Mouse (Mus musculus): Measurements from ENCODE around the gene Sept9.

Sept9 gene

GRCm38 (mm10) chr11:117220777-117221176 is 21.3 kb downstream of the Sept9 start:
- DNase-seq (ENCODE audit: low read depth, low spot score): no peak

- DNase-seq (ENCODE audit: low read depth, low spot score): no peak
Measured at GRCm38 (mm10) chr11:117221182-117221581, 21.7 kb downstream of the Sept9 start.

- no peak for DNase-seq (ENCODE audit: low read depth, low spot score)
Measured at GRCm38 (mm10) chr11:117222899-117223298, 23.4 kb downstream of the Sept9 start.

GRCm38 (mm10) chr11:117224804-117225203 is 25.3 kb downstream of the Sept9 start:
- DNase-seq (ENCODE audit: low read depth, low spot score): peak; percentile 29

- no peak for DNase-seq (ENCODE audit: low read depth, low spot score)
Measured at GRCm38 (mm10) chr11:117225531-117226213, 26.2 kb downstream of the Sept9 start.

- no peak for DNase-seq (ENCODE audit: low read depth, low spot score)
Measured at GRCm38 (mm10) chr11:117226214-117226535, 26.7 kb downstream of the Sept9 start.

GRCm38 (mm10) chr11:117228139-117228538 is 28.7 kb downstream of the Sept9 start:
- DNase-seq (ENCODE audit: low read depth, low spot score): no peak

- DNase-seq (ENCODE audit: low read depth, low spot score): no peak
Measured at GRCm38 (mm10) chr11:117231551-117231950, 32.1 kb downstream of the Sept9 start.

GRCm38 (mm10) chr11:117232032-117232431 is 32.6 kb downstream of the Sept9 start:
- no peak for DNase-seq (ENCODE audit: low read depth, low spot score)

GRCm38 (mm10) chr11:117232886-117233458 is 33.5 kb downstream of the Sept9 start:
- DNase-seq (ENCODE audit: low read depth, low spot score): no peak

- DNase-seq (ENCODE audit: low read depth, low spot score): no peak
Measured at GRCm38 (mm10) chr11:117233818-117234217, 34.4 kb downstream of the Sept9 start.

GRCm38 (mm10) chr11:117235086-117235897 is 35.8 kb downstream of the Sept9 start:
- no peak for DNase-seq (ENCODE audit: low read depth, low spot score)

- no peak for DNase-seq (ENCODE audit: low read depth, low spot score)
Measured at GRCm38 (mm10) chr11:117235898-117236459, 36.5 kb downstream of the Sept9 start.

GRCm38 (mm10) chr11:117238169-117238568 is 38.7 kb downstream of the Sept9 start:
- peak; percentile 79 for DNase-seq (ENCODE audit: low read depth, low spot score)

- no peak for DNase-seq (ENCODE audit: low read depth, low spot score)
Measured at GRCm38 (mm10) chr11:117239617-117240016, 40.2 kb downstream of the Sept9 start.

GRCm38 (mm10) chr11:117240322-117240721 is 40.9 kb downstream of the Sept9 start:
- DNase-seq (ENCODE audit: low read depth, low spot score): no peak

GRCm38 (mm10) chr11:117240861-117241738 is 41.6 kb downstream of the Sept9 start:
- DNase-seq (ENCODE audit: low read depth, low spot score): no peak

GRCm38 (mm10) chr11:117242339-117243084 is 43.1 kb downstream of the Sept9 start:
- no peak for DNase-seq (ENCODE audit: low read depth, low spot score)

GRCm38 (mm10) chr11:117243536-117244290 is 44.3 kb downstream of the Sept9 start:
- no peak for DNase-seq (ENCODE audit: low read depth, low spot score)

Measured in A20 (cell line).